Mouse (Mus musculus) 3T3-L1 (cell line): Measurements from ENCODE around the gene Pnp2.

Experiments used
- DNase-seq: peaks from one replicate; pipeline ENCODE4 v3.0.0-alpha.2; 2015; ENCODE audit warnings: low read depth, low spot score

The Pnp2 gene

GRCm38 (mm10) chr14:51007914-51008713 lies 52.3 kb downstream of the Pnp2 start:
- DNase-seq: peak; percentile 83

- DNase-seq: peak; percentile 61
Measured at GRCm38 (mm10) chr14:51008781-51009180, 53.0 kb downstream of the Pnp2 start.

- DNase-seq: no peak
Measured at GRCm38 (mm10) chr14:51009572-51009971, 53.8 kb downstream of the Pnp2 start.
